Mouse (Mus musculus) lung, embryonic 14.5 days (tissue): ENCODE data around the gene Nlrp9b. TPM values are rescaled to one million over a fixed set of nuclear protein-coding genes. Genes with fewer than 3 reads are reported as not detected.
"Not testable (repeated sequence)": the region's sequence is repeated elsewhere in the genome, so short reads cannot be mapped to it uniquely, and the experiment has no call there.

Experiments
- ATAC-seq: fragments of 200-750 bp; cut with Nextera tagmentation; 2 replicates; pipeline ENCODE4 v1.8.0; 2017; ENCODE audit warnings: mild to moderate bottlenecking, moderate TSS enrichment, moderate library complexity; ENCODE audit not compliant: insufficient read depth
- DNase-seq: peaks from one replicate; pipeline ENCODE4 v3.0.0-alpha.2; 2015
- H3K27ac ChIP-seq: fragments of 300-500 bp; sonication (generic); 2 replicates; pipeline ENCODE4 v1.5.1; 2014; ENCODE audit warnings: low read depth, mild to moderate bottlenecking, moderate library complexity
- H3K27me3 ChIP-seq: fragments of 300-500 bp; sonication (generic); 2 replicates; pipeline ENCODE4 v1.6.1; 2014; ENCODE audit warnings: low read length, control low read depth; ENCODE audit not compliant: insufficient read depth
- H3K36me3 ChIP-seq: fragments of 300-500 bp; sonication (generic); 2 replicates; pipeline ENCODE4 v1.6.1; 2014; ENCODE audit warnings: control low read depth; ENCODE audit not compliant: insufficient read depth
- H3K4me1 ChIP-seq: fragments of 300-500 bp; sonication (generic); 2 replicates; pipeline ENCODE4 v1.6.1; 2014; ENCODE audit warnings: antibody characterized with exemption, control low read depth; ENCODE audit not compliant: insufficient read depth
- H3K4me2 ChIP-seq: fragments of 300-500 bp; sonication (generic); 2 replicates; pipeline ENCODE4 v1.6.1; 2014; ENCODE audit warnings: mild to moderate bottlenecking
- H3K4me3 ChIP-seq: fragments of 300-500 bp; sonication (generic); 2 replicates; pipeline ENCODE4 v1.5.1; 2014; ENCODE audit warnings: low read depth, low read length
- H3K9ac ChIP-seq: fragments of 300-500 bp; sonication (generic); 2 replicates; pipeline ENCODE4 v1.6.1; 2014
- H3K9me3 ChIP-seq: fragments of 300-500 bp; sonication (generic); 2 replicates; pipeline ENCODE4 v1.6.1; 2016; ENCODE audit warnings: low read depth, low read length, control low read depth
- CTCF ChIP-seq: IDR thresholded peaks from 2 replicates; pipeline ENCODE4 v1.5.1; 2016; ENCODE audit warnings: antibody characterized with exemption, low read depth
- WGBS: fragments of 180-500 bp; shearing (Covaris S2); extraction: QIAGEN DNeasy Blood & Tissue Kit; methylation state at CpG from one replicate; pipeline ENCODE4 v1.1.7; 2014; 5-methylcytosine and 5-hydroxymethylcytosine counted together
- polyA plus RNA-seq: library from polyadenylated mRNA; unstranded; fragments of >200 nt; fragmentation: Nextera tagmentation; extraction: Ambion mirVana; gene quantifications from 2 replicates; pipeline ENCODE4 v1.2.1, GENCODE M21; 2014

Gene Nlrp9b
- polyA plus RNA-seq, 1 experiment from 2014 or later, result not detected

GRCm38 (mm10) chr7:19969541-19970090 lies 21.6 kb upstream of the Nlrp9b start:
- Histone ChIP-seq H3K9me3 (no peaks in the 10 kb centered on the region), H3K36me3 (no peaks in the 10 kb centered on the region), H3K4me1 (no peaks in the 10 kb centered on the region), H3K4me2 (no peak overlapping the region), H3K27me3 (no peaks in the 10 kb centered on the region), H3K27ac (no peak overlapping the region), H3K4me3 (no peak overlapping the region), H3K9ac (no peak overlapping the region)
- TF ChIP-seq CTCF, result 0 out of 2 replicates have a peak, but pooled peaks have one; percentile 25
- DNase-seq, result no peak
- no peak for ATAC-seq
- WGBS, result 92% methylated on average over 4 of the region's 4 CpGs

- Histone ChIP-seq H3K4me1 (no peaks in the 10 kb centered on the region), H3K36me3 (no peaks in the 10 kb centered on the region), H3K27ac (no peak overlapping the region), H3K27me3 (no peaks in the 10 kb centered on the region), H3K4me3 (no peak overlapping the region), H3K9ac (no peak overlapping the region), H3K4me2 (no peak overlapping the region), H3K9me3 (no peaks in the 10 kb centered on the region)
- 92% methylated on average over 8 of the region's 8 CpGs for WGBS
- no peak for ATAC-seq
- no peak for TF ChIP-seq CTCF
- DNase-seq, result no peak
These were observed 21.1 kb upstream of the Nlrp9b start for GRCm38 (mm10) chr7:19970196-19970595.

- Histone ChIP-seq H3K36me3 (no peaks in the 10 kb centered on the region), H3K9ac (no peak overlapping the region), H3K27ac (no peak overlapping the region), H3K4me3 (no peak overlapping the region), H3K9me3 (no peaks in the 10 kb centered on the region), H3K4me1 (no peaks in the 10 kb centered on the region), H3K27me3 (no peaks in the 10 kb centered on the region), H3K4me2 (no peak overlapping the region)
- WGBS, result 87% methylated on average over 4 of the region's 4 CpGs
- TF ChIP-seq CTCF, result no peak
- DNase-seq (no peak), ATAC-seq (no peak)
These were observed 19.7 kb upstream of the Nlrp9b start for GRCm38 (mm10) chr7:19971516-19971915.

- H3K9me3 ChIP-seq, H3K36me3 ChIP-seq, H3K4me2 ChIP-seq, H3K27me3 ChIP-seq, ATAC-seq, H3K4me3 ChIP-seq, H3K27ac ChIP-seq, H3K9ac ChIP-seq, H3K4me1 ChIP-seq, DNase-seq: not testable (repeated sequence)
- 56% methylated on average over 3 of the region's 3 CpGs for WGBS
These were observed 5.5 kb downstream of the Nlrp9b start for GRCm38 (mm10) chr7:19996721-19997120.

DNA sequence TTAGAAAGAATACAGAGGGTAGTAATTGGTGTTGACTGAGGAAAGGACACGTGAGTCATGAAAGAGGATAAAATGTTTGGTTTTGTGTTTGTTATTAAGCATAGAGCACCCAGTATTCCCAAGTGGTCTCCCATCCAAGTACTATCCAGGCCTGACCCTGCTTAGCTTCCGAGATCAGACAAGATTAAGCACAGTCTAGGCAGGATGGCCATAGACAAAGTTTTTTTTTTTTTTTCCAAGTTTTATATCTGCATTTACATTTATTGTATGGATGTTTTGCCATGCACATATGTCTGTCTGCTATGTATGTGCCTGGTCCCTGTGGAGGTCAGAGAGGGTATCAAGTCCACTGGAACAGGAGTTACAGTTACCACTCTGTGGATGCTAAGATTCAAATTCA lies 18.7 kb downstream of the Nlrp9b start:
- H3K9ac ChIP-seq, result no peak overlapping the region
- no peaks in the 10 kb centered on the region for H3K27me3 ChIP-seq
- no peak overlapping the region for H3K4me2 ChIP-seq
- ATAC-seq (no peak), DNase-seq (no peak)
- H3K27ac ChIP-seq, result no peak overlapping the region
- 62% methylated on average over 2 of the region's 2 CpGs for WGBS
- no peaks in the 10 kb centered on the region for H3K36me3 ChIP-seq
- no peak overlapping the region for H3K4me3 ChIP-seq
- H3K9me3 ChIP-seq, result no peaks in the 10 kb centered on the region
- no peaks in the 10 kb centered on the region for H3K4me1 ChIP-seq
- no peak for TF ChIP-seq CTCF

GRCm38 (mm10) chr7:20064100-20064499 lies 72.8 kb downstream of the Nlrp9b start:
- H3K9me3 ChIP-seq, H3K9ac ChIP-seq, H3K36me3 ChIP-seq, H3K4me3 ChIP-seq, H3K4me2 ChIP-seq, H3K27me3 ChIP-seq, H3K27ac ChIP-seq, ATAC-seq, H3K4me1 ChIP-seq, DNase-seq: not testable (repeated sequence)
- 67% methylated on average over 4 of the region's 4 CpGs for WGBS

GRCm38 (mm10) chr7:20078118-20078517 lies 86.9 kb downstream of the Nlrp9b start:
- H3K36me3 ChIP-seq, H3K9me3 ChIP-seq, H3K4me1 ChIP-seq, H3K4me2 ChIP-seq, DNase-seq, ATAC-seq, H3K27ac ChIP-seq, H3K4me3 ChIP-seq, H3K9ac ChIP-seq, H3K27me3 ChIP-seq: not testable (repeated sequence)
- WGBS, result 73% methylated on average over 18 of the region's 18 CpGs

DNA sequence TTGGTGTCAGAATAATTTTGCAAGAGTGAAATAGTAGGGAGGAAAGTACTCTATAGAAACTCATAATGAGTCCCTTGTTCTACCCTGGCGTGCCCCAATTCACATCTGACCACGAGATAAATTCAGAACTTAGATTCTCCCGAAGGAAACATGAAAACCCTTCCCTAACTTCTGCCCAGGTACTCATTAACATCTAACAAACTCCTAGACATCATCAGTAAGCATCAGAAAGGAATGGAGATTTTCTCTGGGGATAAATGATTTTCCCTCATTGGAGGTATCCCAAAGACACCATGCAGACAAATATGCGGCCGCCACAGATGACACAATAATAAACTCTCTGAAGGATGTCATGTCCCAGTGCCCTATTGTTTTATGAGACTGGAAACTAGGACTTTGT lies 108.1 kb downstream of the Nlrp9b start, which contains the start of gene Vmn1r91:
TSS of gene Vmn1r91 (plus strand) at position 301 of the 400 bp plus-strand sequence.
- not testable (repeated sequence) for DNase-seq, H3K4me1 ChIP-seq, H3K9ac ChIP-seq, H3K27ac ChIP-seq, H3K27me3 ChIP-seq, H3K4me2 ChIP-seq, H3K9me3 ChIP-seq, H3K4me3 ChIP-seq, ATAC-seq, H3K36me3 ChIP-seq
- 74% methylated on average over 5 of the region's 5 CpGs for WGBS

DNA sequence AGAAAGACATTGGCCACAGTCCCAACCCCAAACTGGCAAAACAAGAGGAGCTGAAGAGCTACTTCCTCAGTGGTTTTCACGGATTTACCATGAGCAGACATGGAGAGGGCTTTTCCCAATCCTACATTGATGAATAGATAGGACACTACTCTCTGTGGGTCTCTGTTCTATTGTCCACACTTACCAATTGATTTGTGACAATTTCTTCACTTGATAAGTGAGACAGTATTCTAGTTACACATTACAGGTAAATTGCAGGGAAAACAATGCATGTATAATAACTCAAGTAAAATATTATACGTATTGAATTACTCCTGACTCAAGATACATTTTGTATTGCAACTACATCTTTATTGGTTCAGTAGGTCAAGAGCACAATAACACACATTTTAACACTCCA lies 131.2 kb downstream of the Nlrp9b start, which contains the start of gene Gm16442:
TSS of gene Gm16442 (minus strand) at position 101 of the 400 bp plus-strand sequence.
- not testable (repeated sequence) for H3K4me1 ChIP-seq, H3K36me3 ChIP-seq, H3K4me2 ChIP-seq, H3K27me3 ChIP-seq, H3K9ac ChIP-seq, H3K4me3 ChIP-seq, H3K9me3 ChIP-seq, DNase-seq, ATAC-seq, H3K27ac ChIP-seq
- WGBS, result no CpG with 5 or more reads among the region's 2 CpGs
